Mouse (Mus musculus) subcutaneous adipose tissue, adult 2 months (tissue): Measurements from ENCODE around the gene Timp2. TPM values are rescaled to one million over a fixed set of nuclear protein-coding genes. Genes with fewer than 3 reads are reported as not detected.

Experiments used
- polyA plus RNA-seq: library from polyadenylated mRNA; depleted of rRNA; stranded (reverse); fragments of >200 nt; gene quantifications from 2 replicates; pipeline ENCODE4 v1.2.3, GENCODE M21; 2012; ENCODE audit warnings: low replicate concordance; rRNA removed

Timp2 gene
- 299 and 366 TPM in 2 replicates for polyA plus RNA-seq

DNA sequence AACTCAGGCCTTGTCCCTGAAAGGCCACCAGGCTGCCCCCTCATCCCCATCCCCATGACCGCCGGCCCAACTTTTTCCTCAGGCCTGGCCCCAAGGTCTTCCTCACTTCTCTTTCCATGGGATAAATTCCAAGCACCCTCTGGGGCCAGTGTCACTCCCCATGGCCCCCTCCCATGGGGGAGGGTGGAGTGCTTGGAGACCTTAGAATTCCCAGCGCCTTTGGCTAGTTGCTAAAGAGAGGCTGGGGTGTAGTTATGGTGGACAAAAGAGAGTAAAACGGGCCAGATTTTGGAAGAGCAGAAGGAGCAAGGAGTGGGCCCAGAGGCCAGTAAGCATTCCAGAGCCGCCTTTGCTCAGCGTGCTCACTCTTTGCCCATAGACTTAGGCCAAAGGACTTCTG, at the start of gene Timp2:
TSS of gene Timp2 (minus strand) at position 101 of the 400 bp plus-strand sequence.

DNA sequence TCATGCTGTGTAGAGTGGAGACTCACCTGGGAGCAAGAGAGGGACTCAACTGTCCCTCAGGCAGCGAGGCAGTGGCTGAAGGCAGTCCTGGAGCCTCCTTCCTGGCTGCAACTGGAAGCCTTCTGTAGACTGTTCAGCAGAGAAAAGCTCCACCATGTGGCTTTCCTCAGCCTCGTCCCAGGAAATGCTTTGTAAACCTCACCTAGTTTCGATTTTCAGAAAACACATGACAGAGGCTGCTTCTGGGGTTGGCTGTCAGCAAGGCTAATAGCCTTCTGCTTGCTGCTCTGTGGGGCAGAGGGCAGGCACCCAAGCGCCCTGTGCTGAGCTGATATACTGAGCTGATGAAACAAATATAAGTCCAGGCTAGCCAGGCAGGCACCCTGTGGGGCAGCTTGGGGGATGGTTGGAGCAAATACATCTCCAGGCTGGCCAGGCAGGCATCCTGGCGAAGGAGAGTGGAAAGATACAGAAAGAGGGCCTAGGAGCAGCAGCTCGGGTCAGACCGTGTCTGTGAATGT, 46.3 kb upstream of the Timp2 start, which contains the start of gene Lgals3bp:
TSS of gene Lgals3bp (minus strand) at position 333 of the 521 bp plus-strand sequence.

DNA sequence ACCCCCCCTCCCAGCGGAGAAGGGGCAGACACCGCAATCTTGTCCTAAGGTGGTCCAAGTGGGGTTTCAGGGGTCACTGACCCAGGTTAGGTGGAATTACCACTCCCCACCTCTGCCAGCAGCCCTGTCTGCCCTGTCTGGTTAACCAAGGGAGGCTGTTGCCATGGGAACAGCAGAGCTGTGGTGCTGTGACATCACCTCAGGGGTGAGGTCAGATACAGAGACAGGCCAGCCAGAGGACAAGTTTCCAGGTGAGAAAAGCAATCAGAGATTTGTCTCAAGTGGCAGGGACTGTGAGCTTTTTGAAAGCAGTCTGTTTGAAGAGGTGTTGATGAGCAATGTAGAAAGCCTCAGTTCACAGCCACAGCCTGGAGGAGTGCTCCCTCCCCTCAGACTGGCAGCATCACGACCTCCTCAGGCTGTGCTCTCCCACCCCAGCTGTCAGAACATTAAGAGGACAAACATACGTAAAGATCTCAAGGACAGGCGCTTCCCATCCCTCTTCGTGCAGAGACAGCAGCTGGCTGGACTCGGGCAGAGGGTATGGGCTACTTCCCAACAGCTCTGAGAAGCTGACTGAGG, 13.0 kb downstream of the Timp2 start, which contains the start of gene Cep295nl:
TSS of gene Cep295nl (minus strand) at position 101 of the 582 bp plus-strand sequence.

DNA sequence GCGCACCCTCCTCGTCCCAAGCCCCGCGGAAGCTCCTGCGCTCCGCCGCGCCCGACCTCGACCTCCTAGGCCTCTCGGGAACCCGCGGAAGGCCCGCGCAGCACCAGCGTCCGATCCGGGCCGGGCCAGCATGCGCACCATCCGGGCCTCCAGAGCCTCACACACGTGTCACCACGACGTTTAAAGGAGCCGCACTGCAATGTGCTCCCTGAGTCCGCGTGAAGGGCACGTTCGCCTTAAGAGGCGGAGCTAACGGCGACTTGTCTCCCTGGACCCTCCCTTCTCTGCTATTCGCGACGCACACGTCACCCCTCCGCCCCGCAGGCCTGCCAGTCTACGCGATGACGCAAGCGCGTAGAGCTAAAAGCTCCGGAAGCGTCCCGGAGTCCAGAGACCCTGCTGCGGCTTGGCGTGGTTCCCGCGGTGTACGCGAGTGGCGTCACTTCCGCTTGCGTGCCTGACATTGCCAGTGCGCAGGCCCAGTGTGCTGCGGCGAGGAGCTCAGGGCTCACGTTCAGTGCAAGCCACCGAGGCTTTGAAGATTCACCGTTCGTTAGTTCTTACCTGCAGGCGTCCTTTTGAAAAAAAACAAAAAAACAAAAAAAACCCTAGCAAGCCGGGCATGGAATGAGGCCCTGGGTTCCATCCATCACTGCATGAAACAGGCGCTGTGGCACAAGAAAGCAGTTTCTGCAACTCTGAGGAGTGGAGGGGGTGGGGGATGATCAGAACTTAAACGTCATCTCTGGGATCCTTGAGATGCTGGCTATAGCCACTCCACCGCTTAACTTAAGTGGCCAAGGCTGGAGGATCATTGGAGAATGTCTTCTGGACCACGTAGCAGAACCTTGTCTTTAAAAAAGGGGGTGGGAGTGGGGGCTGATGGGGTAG, 65.3 kb downstream of the Timp2 start, which contains the start of gene Usp36:
TSS of gene Usp36 (minus strand) at position 246 of the 891 bp plus-strand sequence.

Other genes starting within 250 kb of the Timp2 start
- gene Dnah17, start 225.1 kb downstream of the Timp2 start, polyA plus RNA-seq, result 0.13 and 0.14 TPM in 2 replicates
- gene Cyth1, start 107.1 kb downstream of the Timp2 start, polyA plus RNA-seq, result 22.3 and 30.7 TPM in 2 replicates
- gene Usp36, start 65.5 kb downstream of the Timp2 start, polyA plus RNA-seq, result 16.0 and 26.8 TPM in 2 replicates
- 0.33 and 0.35 TPM in 2 replicates for gene Cep295nl, start 13.2 kb downstream of the Timp2 start, polyA plus RNA-seq
- 618 and 696 TPM in 2 replicates for gene Lgals3bp, start 46.4 kb upstream of the Timp2 start, polyA plus RNA-seq
- gene Cant1, start 63.3 kb upstream of the Timp2 start, polyA plus RNA-seq, result 60.8 and 62.2 TPM in 2 replicates
- gene C1qtnf1, start 72.5 kb upstream of the Timp2 start, polyA plus RNA-seq, result 47.4 and 73.5 TPM in 2 replicates
- 21.4 and 24.5 TPM in 2 replicates for gene Engase, start 121.1 kb upstream of the Timp2 start, polyA plus RNA-seq